Mouse (Mus musculus) hindbrain, embryonic 13.5 days (tissue): ENCODE results near the gene Adam23. TPM values are rescaled to one million over a fixed set of nuclear protein-coding genes. Genes with fewer than 3 reads are reported as not detected.

ENCODE experiments used
- ATAC-seq: fragments of 200-750 bp; cut with Nextera tagmentation; 2 replicates; pipeline ENCODE4 v1.8.0; 2017; ENCODE audit warnings: moderate TSS enrichment; ENCODE audit not compliant: low FRiP score
- H3K27ac ChIP-seq: fragments of 300-500 bp; sonication (generic); 2 replicates; pipeline ENCODE4 v1.5.1; 2015; ENCODE audit warnings: inconsistent platforms, mild to moderate bottlenecking, moderate library complexity
- H3K27me3 ChIP-seq: fragments of 300-500 bp; sonication (generic); 2 replicates; pipeline ENCODE4 v1.6.1; 2015; ENCODE audit warnings: mild to moderate bottlenecking, inconsistent platforms
- H3K36me3 ChIP-seq: fragments of 300-500 bp; sonication (generic); 2 replicates; pipeline ENCODE4 v1.6.1; 2015; ENCODE audit warnings: mild to moderate bottlenecking, inconsistent platforms
- H3K4me1 ChIP-seq: fragments of 300-500 bp; sonication (generic); replicated peaks from 2 replicates; pipeline ENCODE4 v1.6.1; 2015; ENCODE audit warnings: inconsistent platforms
- H3K4me2 ChIP-seq: fragments of 300-500 bp; sonication (generic); 2 replicates; pipeline ENCODE4 v1.6.1; 2015; ENCODE audit warnings: inconsistent platforms, mild to moderate bottlenecking, moderate library complexity
- H3K4me3 ChIP-seq: fragments of 300-500 bp; sonication (generic); 2 replicates; pipeline ENCODE4 v1.5.1; 2015; ENCODE audit warnings: mild to moderate bottlenecking, inconsistent platforms
- H3K9ac ChIP-seq: fragments of 300-500 bp; sonication (generic); 2 replicates; pipeline ENCODE4 v1.6.1; 2015; ENCODE audit warnings: mild to moderate bottlenecking, inconsistent platforms
- H3K9me3 ChIP-seq: fragments of 300-500 bp; sonication (generic); 2 replicates; pipeline ENCODE4 v1.6.1; 2016; ENCODE audit warnings: inconsistent platforms
- WGBS: fragments of 180-500 bp; shearing (Covaris S2); methylation state at CpG from one replicate; pipeline ENCODE4 v1.1.7; 2015; 5-methylcytosine and 5-hydroxymethylcytosine counted together
- polyA plus RNA-seq: library from polyadenylated mRNA; unstranded; fragments of >200 nt; fragmentation: Nextera tagmentation; extraction: Ambion mirVana; gene quantifications from 2 replicates; pipeline ENCODE4 v1.2.1, GENCODE M21; 2015

Adam23 gene
- polyA plus RNA-seq, 1 experiment from 2014 or later: 12.0 TPM

GRCm38 (mm10) chr1:63553039-63553438 is 107.3 kb downstream of the Adam23 start:
- H3K27ac ChIP-seq: no peak overlapping the region
- H3K9me3 ChIP-seq: no peaks in the 10 kb centered on the region
- H3K9ac ChIP-seq: no peak overlapping the region
- no peak for ATAC-seq
- no peaks in the 10 kb centered on the region for H3K27me3 ChIP-seq
- no peak overlapping the region for H3K4me3 ChIP-seq
- peaks cover 7% of the 10 kb centered on the region for H3K4me1 ChIP-seq
- H3K36me3 ChIP-seq: no peaks in the 10 kb centered on the region
- H3K4me2 ChIP-seq: no peak overlapping the region
- WGBS: 73% methylated on average over 5 of the region's 5 CpGs

DNA sequence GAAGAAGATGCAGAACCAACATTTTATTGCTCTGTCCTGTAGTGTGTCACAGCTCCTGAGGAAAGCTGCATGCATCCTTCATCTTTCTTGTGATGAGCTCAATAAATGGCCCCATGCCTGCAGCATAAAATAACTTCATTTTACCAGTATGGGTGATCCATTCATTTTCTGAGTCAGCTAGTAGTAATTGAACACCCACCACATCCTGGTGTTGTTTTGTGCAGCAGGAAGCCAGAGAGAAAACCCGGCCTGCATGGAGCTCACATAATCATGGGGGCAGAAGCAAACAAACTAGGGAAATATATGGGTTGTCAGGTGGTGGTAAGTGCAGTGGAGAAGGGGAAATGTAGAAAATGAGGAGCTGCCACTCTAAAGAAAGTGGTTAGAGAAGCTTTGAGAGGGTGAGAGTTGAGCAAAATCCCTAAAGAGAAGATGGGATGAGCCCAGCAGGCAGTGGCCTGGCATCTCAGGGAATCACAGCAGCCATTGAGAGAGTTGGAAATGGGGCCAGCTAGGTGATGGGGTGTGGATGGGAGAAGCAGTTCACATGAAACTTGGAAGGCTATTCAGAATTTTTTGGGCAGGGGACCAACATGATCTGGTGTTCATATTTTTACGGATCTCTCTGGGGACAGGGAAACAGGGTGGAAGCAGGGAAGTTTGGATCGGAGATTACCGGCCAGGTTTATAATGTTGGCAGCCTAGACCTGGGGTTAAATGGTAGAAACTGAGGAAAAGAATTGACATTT is 116.3 kb downstream of the Adam23 start:
- ATAC-seq: no peak
- 85% methylated on average over 4 of the region's 4 CpGs for WGBS
- H3K27ac ChIP-seq: no peak overlapping the region
- no peaks in the 10 kb centered on the region for H3K27me3 ChIP-seq
- H3K9me3 ChIP-seq: no peaks in the 10 kb centered on the region
- H3K4me2 ChIP-seq: no peak overlapping the region
- H3K4me1 ChIP-seq: no peaks in the 10 kb centered on the region
- no peak overlapping the region for H3K9ac ChIP-seq
- no peak overlapping the region for H3K4me3 ChIP-seq
- H3K36me3 ChIP-seq: peaks cover 3% of the 10 kb centered on the region; the same call in 1 of the 2 replicates

GRCm38 (mm10) chr1:63563928-63564327 is 118.2 kb downstream of the Adam23 start:
- no peaks in the 10 kb centered on the region for H3K27me3 ChIP-seq
- no peak overlapping the region for H3K4me3 ChIP-seq
- ATAC-seq: no peak
- H3K36me3 ChIP-seq: peaks cover 9% of the 10 kb centered on the region; the same call in 1 of the 2 replicates
- H3K9ac ChIP-seq: no peak overlapping the region
- WGBS: 23% methylated on average over 4 of the region's 4 CpGs
- no peak overlapping the region for H3K27ac ChIP-seq
- H3K4me1 ChIP-seq: no peaks in the 10 kb centered on the region
- no peak overlapping the region for H3K4me2 ChIP-seq
- no peaks in the 10 kb centered on the region for H3K9me3 ChIP-seq

GRCm38 (mm10) chr1:63566501-63566900 is 120.8 kb downstream of the Adam23 start:
- Histone ChIP-seq H3K36me3 (peaks cover 9% of the 10 kb centered on the region; the same call in 1 of the 2 replicates), H3K27me3 (no peaks in the 10 kb centered on the region), H3K4me2 (no peak overlapping the region), H3K4me1 (0 out of 2 replicates have a peak, but pooled peaks cover under 1% of the 10 kb centered on the region), H3K27ac (no peak overlapping the region), H3K9ac (no peak overlapping the region), H3K9me3 (no peaks in the 10 kb centered on the region), H3K4me3 (no peak overlapping the region)
- no peak for ATAC-seq
- WGBS: 29% methylated on average over 7 of the region's 7 CpGs

GRCm38 (mm10) chr1:63567031-63567430 is 121.3 kb downstream of the Adam23 start:
- WGBS: 64% methylated on average over 4 of the region's 4 CpGs
- no peak overlapping the region for H3K9ac ChIP-seq
- ATAC-seq: no peak
- no peaks in the 10 kb centered on the region for H3K27me3 ChIP-seq
- H3K4me1 ChIP-seq: peaks cover 6% of the 10 kb centered on the region
- H3K9me3 ChIP-seq: no peaks in the 10 kb centered on the region
- no peak overlapping the region for H3K4me2 ChIP-seq
- H3K36me3 ChIP-seq: peaks cover 9% of the 10 kb centered on the region; the same call in 1 of the 2 replicates
- H3K27ac ChIP-seq: no peak overlapping the region
- H3K4me3 ChIP-seq: no peak overlapping the region

- H3K9me3 ChIP-seq: no peaks in the 10 kb centered on the region
- no peak for ATAC-seq
- H3K27me3 ChIP-seq: no peaks in the 10 kb centered on the region
- H3K27ac ChIP-seq: no peak overlapping the region
- no peak overlapping the region for H3K4me2 ChIP-seq
- no peak overlapping the region for H3K4me3 ChIP-seq
- H3K36me3 ChIP-seq: peaks cover 3% of the 10 kb centered on the region; the same call in 1 of the 2 replicates
- WGBS: 37% methylated on average over 7 of the region's 7 CpGs
- H3K4me1 ChIP-seq: peaks cover 28% of the 10 kb centered on the region
- no peak overlapping the region for H3K9ac ChIP-seq
Observed at GRCm38 (mm10) chr1:63572229-63572628, 126.5 kb downstream of the Adam23 start.

DNA sequence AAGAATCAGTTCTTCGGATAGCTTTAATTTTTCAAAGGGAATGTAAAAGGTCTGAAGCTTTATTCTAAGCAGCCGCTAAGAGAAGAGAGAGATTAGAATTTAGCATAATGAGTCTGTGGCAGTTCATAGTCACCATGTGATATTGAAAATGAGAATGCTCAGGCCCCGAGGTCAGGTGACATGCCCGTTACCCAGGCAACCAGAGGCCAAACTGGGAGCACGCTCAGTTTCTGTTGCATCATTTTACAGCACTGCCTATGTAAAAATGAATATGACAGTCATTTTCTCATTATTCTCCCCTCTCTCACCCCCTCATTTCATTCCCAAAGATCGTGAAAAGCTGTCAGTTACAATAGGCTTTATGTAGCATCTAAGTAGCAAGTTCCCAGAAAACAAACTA is 127.7 kb downstream of the Adam23 start:
- 0 out of 2 replicates have a peak overlapping the region, but pooled peaks have one; percentile 25 for H3K9ac ChIP-seq
- H3K36me3 ChIP-seq: no peaks in the 10 kb centered on the region; the same call in 1 of the 2 replicates
- 0 out of 2 replicates have a peak overlapping the region, but pooled peaks have one; percentile 9 for H3K4me2 ChIP-seq
- H3K9me3 ChIP-seq: no peaks in the 10 kb centered on the region
- 20% methylated on average over 6 of the region's 6 CpGs for whole genome bisulfite sequencing
- peak; percentile 74; the same call in 1 of the 2 replicates for ATAC-seq
- peaks cover 28% of the 10 kb centered on the region for H3K4me1 ChIP-seq
- H3K27ac ChIP-seq: peak overlapping the region; percentile 79
- H3K4me3 ChIP-seq: no peak overlapping the region
- H3K27me3 ChIP-seq: no peaks in the 10 kb centered on the region

- 0 out of 2 replicates have a peak overlapping the region, but pooled peaks have one; percentile 9 for H3K4me2 ChIP-seq
- H3K4me3 ChIP-seq: no peak overlapping the region
- 0 out of 2 replicates have a peak, but pooled peaks have one; percentile 41 for ATAC-seq
- 46% methylated on average over 12 of the region's 12 CpGs for WGBS
- peak overlapping the region; percentile 73 for H3K27ac ChIP-seq
- H3K36me3 ChIP-seq: no peaks in the 10 kb centered on the region; the same call in 1 of the 2 replicates
- no peak overlapping the region for H3K9ac ChIP-seq
- H3K9me3 ChIP-seq: no peaks in the 10 kb centered on the region
- peaks cover 32% of the 10 kb centered on the region for H3K4me1 ChIP-seq
- no peaks in the 10 kb centered on the region for H3K27me3 ChIP-seq
Observed at GRCm38 (mm10) chr1:63573864-63574611, 128.3 kb downstream of the Adam23 start.

DNA sequence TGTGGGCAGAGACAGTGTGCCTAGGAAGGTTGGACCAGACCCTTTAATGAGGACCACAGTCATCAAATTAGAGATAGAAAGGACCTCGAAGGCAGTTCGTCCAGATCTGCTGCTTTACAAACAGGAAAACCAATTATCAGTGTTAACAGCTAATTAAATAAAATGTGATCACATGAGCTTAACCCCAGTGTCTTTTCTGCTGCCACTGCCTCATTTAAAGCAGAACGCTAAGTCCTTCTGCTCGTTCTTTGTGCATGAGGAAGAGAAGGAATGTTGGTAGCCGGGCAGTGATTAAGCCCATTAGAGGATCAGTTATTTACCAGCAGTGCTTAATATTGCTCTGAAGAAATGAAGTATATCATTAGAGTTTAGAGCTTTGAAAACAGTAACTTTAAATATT is 131.1 kb downstream of the Adam23 start:
- H3K27me3 ChIP-seq: no peaks in the 10 kb centered on the region
- no peaks in the 10 kb centered on the region for H3K36me3 ChIP-seq
- H3K9me3 ChIP-seq: no peaks in the 10 kb centered on the region
- H3K27ac ChIP-seq: no peak overlapping the region
- H3K4me1 ChIP-seq: peaks cover 28% of the 10 kb centered on the region
- no peak overlapping the region for H3K4me2 ChIP-seq
- 61% methylated on average over 5 of the region's 5 CpGs for WGBS
- ATAC-seq: no peak
- H3K4me3 ChIP-seq: no peak overlapping the region
- no peak overlapping the region for H3K9ac ChIP-seq

DNA sequence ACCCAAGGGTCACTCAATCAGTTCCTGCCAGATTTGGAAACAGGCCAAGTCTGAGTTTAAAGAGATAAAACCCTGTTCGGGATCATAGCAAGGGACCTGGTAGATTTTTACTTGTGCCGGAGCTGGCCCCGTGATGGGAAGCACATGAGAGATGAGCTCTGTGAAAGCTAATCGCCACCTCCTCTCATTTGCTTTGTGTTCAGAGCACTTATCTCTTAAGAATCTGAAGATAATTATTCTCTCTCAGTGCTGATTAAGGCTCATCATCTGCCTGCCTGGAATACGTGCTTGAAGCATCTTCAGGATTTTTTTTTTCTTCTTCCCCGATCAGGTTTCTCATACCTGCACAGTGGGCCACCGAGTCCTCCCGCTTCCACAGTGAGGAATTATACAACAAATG is 133.5 kb downstream of the Adam23 start:
- Histone ChIP-seq H3K9ac (no peak overlapping the region), H3K4me1 (peaks cover 6% of the 10 kb centered on the region), H3K27me3 (no peaks in the 10 kb centered on the region), H3K4me3 (no peak overlapping the region), H3K27ac (no peak overlapping the region), H3K4me2 (no peak overlapping the region), H3K36me3 (no peaks in the 10 kb centered on the region), H3K9me3 (no peaks in the 10 kb centered on the region)
- WGBS: 75% methylated on average over 8 of the region's 8 CpGs
- no peak for ATAC-seq

DNA sequence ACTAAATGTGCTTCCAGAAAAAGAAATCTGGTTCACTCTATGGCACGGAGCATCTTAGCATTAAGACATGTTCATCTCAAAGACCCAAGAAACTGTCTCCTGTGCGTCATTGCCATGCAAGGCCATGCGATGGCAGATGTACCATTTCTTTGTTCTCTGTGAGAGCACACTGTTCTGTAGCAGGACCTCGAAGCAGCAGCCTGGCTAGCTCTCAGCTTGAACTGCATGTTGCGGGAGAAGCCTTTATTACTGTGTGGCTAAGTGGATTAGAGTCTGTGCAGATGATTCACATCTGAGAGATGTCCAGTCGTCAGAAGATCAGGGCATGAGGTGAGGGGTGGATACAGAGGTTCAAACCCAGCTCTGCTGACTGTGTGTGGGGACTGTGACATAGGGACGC is 141.2 kb downstream of the Adam23 start:
- no peak for ATAC-seq
- H3K4me2 ChIP-seq: no peak overlapping the region
- H3K9me3 ChIP-seq: no peaks in the 10 kb centered on the region
- H3K27me3 ChIP-seq: no peaks in the 10 kb centered on the region
- H3K36me3 ChIP-seq: no peaks in the 10 kb centered on the region
- WGBS: 58% methylated on average over 7 of the region's 7 CpGs
- H3K9ac ChIP-seq: no peak overlapping the region
- 0 out of 2 replicates have a peak, but pooled peaks cover 4% of the 10 kb centered on the region for H3K4me1 ChIP-seq
- no peak overlapping the region; the same call in 1 of the 2 replicates for H3K27ac ChIP-seq
- no peak overlapping the region for H3K4me3 ChIP-seq

DNA sequence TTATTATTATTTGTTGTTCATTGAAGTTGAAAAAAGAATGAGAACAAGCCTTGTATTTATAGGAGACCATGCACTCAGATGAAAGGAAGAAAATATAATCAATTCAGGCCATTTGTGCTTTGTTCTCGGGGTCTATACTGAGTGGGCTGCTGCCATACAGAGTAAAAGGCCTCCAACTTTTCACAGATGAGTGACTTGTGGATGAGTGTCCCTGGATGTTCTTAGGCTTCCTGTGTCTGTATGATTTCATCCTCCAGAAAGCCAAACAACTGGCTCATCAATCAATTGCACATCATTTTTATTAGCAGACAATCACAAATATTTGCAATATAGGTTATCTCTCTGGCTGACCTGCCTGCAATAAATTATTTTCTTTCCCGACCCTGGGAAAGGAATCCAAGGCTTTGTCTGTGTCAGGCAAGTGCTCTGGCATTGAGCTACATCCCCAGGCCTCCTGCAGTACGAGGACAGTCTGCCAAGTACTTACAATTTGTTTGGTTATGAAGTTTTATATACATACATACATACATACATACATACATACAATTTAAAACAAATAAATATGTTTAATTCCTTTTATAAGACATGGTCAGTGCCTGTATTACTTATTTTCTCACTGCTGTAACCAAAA is 158.3 kb downstream of the Adam23 start:
- H3K9me3 ChIP-seq: no peaks in the 10 kb centered on the region
- H3K27me3 ChIP-seq: no peaks in the 10 kb centered on the region
- H3K36me3 ChIP-seq: no peaks in the 10 kb centered on the region
- no peak overlapping the region for H3K27ac ChIP-seq
- WGBS: 56% methylated on average over 3 of the region's 3 CpGs
- H3K4me2 ChIP-seq: no peak overlapping the region
- H3K4me1 ChIP-seq: no peaks in the 10 kb centered on the region
- no peak for ATAC-seq
- no peak overlapping the region for H3K9ac ChIP-seq
- no peak overlapping the region for H3K4me3 ChIP-seq
